Mouse (Mus musculus) spleen, adult 2 months (tissue): ENCODE data around the gene Pcbp3.
"Not testable (repeated sequence)": the region's sequence is repeated elsewhere in the genome, so short reads cannot be mapped to it uniquely, and the experiment has no call there.

Experiments
- CTCF ChIP-seq: fragments of 200-500 bp; IDR thresholded peaks from 2 replicates; pipeline ENCODE4 v1.5.1; 2011; ENCODE audit warnings: mild to moderate bottlenecking, inconsistent platforms; ENCODE audit not compliant: insufficient read depth, insufficient read length, insufficient replicate concordance; ENCODE audit errors: extremely low read depth
- POLR2A ChIP-seq: fragments of 200-500 bp; IDR thresholded peaks from 2 replicates; pipeline ENCODE4 v1.6.1; 2011; ENCODE audit warnings: low read depth, low read length, inconsistent platforms

GRCm38 (mm10) chr10:76972318-76972717 lies 10.6 kb upstream of the Pcbp3 start:
- TF ChIP-seq POLR2A, CTCF: not testable (repeated sequence)
